Mouse (Mus musculus) brain, embryonic 14.5 days (tissue): ENCODE results near the gene Slc12a8.

Experiments
- CTCF ChIP-seq: fragments of 200-500 bp; IDR thresholded peaks from 2 replicates; pipeline ENCODE4 v1.5.1; 2012; ENCODE audit warnings: inconsistent platforms, mild to moderate bottlenecking, moderate library complexity, borderline replicate concordance; ENCODE audit not compliant: insufficient read depth, insufficient read length; ENCODE audit errors: extremely low read depth
- POLR2A ChIP-seq: fragments of 200-500 bp; IDR thresholded peaks from 2 replicates; pipeline ENCODE4 v1.6.1; 2012; ENCODE audit warnings: mild to moderate bottlenecking, inconsistent platforms, borderline replicate concordance; ENCODE audit not compliant: poor library complexity, insufficient read depth, insufficient read length, severe bottlenecking; ENCODE audit errors: extremely low read depth

DNA sequence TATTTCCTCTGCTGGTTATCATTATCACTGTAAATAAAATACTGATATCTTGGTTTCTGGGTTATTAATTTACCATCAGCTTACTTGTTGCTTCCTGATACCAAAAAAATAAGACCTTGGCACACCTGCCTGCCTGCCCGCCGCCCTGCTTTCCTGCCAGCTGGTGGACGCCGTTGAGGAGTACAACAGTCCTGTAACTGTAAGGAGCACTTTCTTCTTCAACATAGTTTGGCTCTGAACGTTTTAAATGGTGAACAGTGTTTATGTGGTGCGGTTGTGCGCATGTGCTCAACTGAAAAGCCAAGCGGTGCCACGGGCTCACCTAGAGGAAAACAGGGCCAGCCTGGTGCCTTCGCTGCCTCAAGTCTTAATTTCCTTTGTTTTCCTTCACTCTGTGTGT, 6.4 kb downstream of the Slc12a8 start:
- TF ChIP-seq CTCF: no peak
- no peak for TF ChIP-seq POLR2A
